ENCODE assay signal across 8 mouse cellular contexts in the genomic region with DNA sequence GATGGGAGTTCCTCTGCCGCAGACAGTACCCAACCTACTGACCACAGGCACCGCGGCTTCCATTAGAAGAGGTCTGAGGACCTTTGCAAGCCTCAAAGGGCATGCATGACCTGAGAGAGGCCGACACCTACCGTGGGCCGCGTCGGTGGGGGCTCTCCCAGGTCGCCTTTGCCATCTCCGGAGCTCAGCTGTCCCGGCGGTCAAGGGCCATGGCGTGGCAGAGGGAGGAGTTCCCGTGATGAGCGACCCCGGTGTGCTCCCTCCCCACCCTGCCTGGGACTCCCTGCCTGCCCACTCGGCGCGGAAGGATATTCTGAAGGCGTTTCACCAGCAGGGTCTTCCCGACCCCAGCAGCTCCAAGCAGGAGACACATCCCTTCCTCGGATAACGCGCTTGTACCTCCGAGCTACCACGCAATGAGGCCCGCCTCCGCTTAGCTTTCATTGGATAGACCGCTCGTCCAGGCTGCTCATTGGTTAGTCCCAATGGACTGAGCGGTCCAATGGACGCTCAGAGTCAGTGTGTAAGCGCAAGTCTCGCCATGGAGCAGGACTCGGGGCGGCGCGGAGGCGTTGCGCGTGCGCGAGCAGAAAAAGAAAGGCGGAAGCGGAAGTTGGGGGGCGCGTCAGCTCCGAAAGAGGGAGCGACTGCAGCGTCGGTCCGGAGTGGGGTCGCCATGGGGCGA. TPM values are rescaled to one million over a fixed set of nuclear protein-coding genes. Genes with fewer than 3 reads are reported as not detected.
DNase-seq lines count a peak whose midpoint lies in the region; ATAC-seq and TF ChIP-seq lines count a peak whose summit lies in the region.

Gene Arl16 (minus strand): TSS at position 557 of the 685 bp plus-strand sequence.

- H3K27me3 ChIP-seq in forebrain, embryonic 10.5 days (ENCODE audit: poor library complexity, severe bottlenecking): no peaks in the 10 kb centered on the region
- H3K27me3 ChIP-seq in heart, embryonic 15.5 days: no peaks in the 10 kb centered on the region
- H3K27me3 ChIP-seq in liver, embryonic 14.5 days (ENCODE audit: control insufficient read depth, insufficient read depth, low read length): no peaks in the 10 kb centered on the region
- H3K27me3 ChIP-seq in neural tube, embryonic 11.5 days (ENCODE audit: control insufficient read depth, insufficient read depth, low read length): no peaks in the 10 kb centered on the region
- H3K27me3 ChIP-seq in stomach, postnatal 0 days (ENCODE audit: control insufficient read depth, insufficient read depth, low read length): no peaks in the 10 kb centered on the region

- peak; percentile 99 for ATAC-seq in heart, embryonic 15.5 days (replicated peaks; ENCODE audit: insufficient number of reproducible peaks, insufficient read depth, low FRiP score, low read depth)
- peak; percentile 100 for ATAC-seq in liver, embryonic 14.5 days (ENCODE audit: insufficient read depth)
- ATAC-seq in neural tube, embryonic 11.5 days (ENCODE audit: insufficient read depth, low FRiP score, low TSS enrichment): peak; percentile 100
- ATAC-seq in stomach, postnatal 0 days (ENCODE audit: low FRiP score, low TSS enrichment): peak; percentile 100

- peak within 1 kb of the TSS; percentile 89 for H3K27ac ChIP-seq in forebrain, embryonic 10.5 days
- H3K27ac ChIP-seq in heart, embryonic 15.5 days: peak within 1 kb of the TSS; percentile 78
- peak within 1 kb of the TSS; percentile 41 for H3K27ac ChIP-seq in liver, embryonic 14.5 days
- H3K27ac ChIP-seq in neural tube, embryonic 11.5 days (ENCODE audit: low read depth, low read length): peak within 1 kb of the TSS; percentile 58; the same call in 1 of the 2 replicates
- peak within 1 kb of the TSS; percentile 65; the same call in 1 of the 2 replicates for H3K27ac ChIP-seq in stomach, postnatal 0 days (replicated peaks)

- no peaks in the 10 kb centered on the region for H3K9me3 ChIP-seq in forebrain, embryonic 10.5 days
- H3K9me3 ChIP-seq in heart, embryonic 15.5 days (replicated peaks): no peaks in the 10 kb centered on the region
- no peaks in the 10 kb centered on the region for H3K9me3 ChIP-seq in liver, embryonic 14.5 days (ENCODE audit: control insufficient read depth, low read length)
- no peaks in the 10 kb centered on the region for H3K9me3 ChIP-seq in neural tube, embryonic 11.5 days (ENCODE audit: control insufficient read depth, low read length)
- H3K9me3 ChIP-seq in stomach, postnatal 0 days (ENCODE audit: control insufficient read depth, low read length): no peaks in the 10 kb centered on the region

- H3K36me3 ChIP-seq in forebrain, embryonic 10.5 days (replicated peaks): peaks cover 69% of the 10 kb centered on the region
- peaks cover 51% of the 10 kb centered on the region for H3K36me3 ChIP-seq in heart, embryonic 15.5 days
- peaks cover 24% of the 10 kb centered on the region for H3K36me3 ChIP-seq in liver, embryonic 14.5 days (replicated peaks; ENCODE audit: control insufficient read depth, insufficient read depth, low read depth)
- H3K36me3 ChIP-seq in neural tube, embryonic 11.5 days (ENCODE audit: control insufficient read depth, insufficient read depth, low read length): peaks cover 19% of the 10 kb centered on the region
- H3K36me3 ChIP-seq in stomach, postnatal 0 days (ENCODE audit: control insufficient read depth, insufficient read depth, low read length): peaks cover 22% of the 10 kb centered on the region

- H3K4me1 ChIP-seq in forebrain, embryonic 10.5 days: peaks cover 27% of the 10 kb centered on the region
- H3K4me1 ChIP-seq in heart, embryonic 15.5 days (replicated peaks): peaks cover 27% of the 10 kb centered on the region
- H3K4me1 ChIP-seq in liver, embryonic 14.5 days (replicated peaks; ENCODE audit: control insufficient read depth in 2 of 2, insufficient read depth in 2 of 2, low read length in 1 of 2): peaks cover 10 to 13% of the 10 kb centered on the region in 2 experiments
- H3K4me1 ChIP-seq in neural tube, embryonic 11.5 days (ENCODE audit: control insufficient read depth, insufficient read depth, low read length): peaks cover 12% of the 10 kb centered on the region
- H3K4me1 ChIP-seq in stomach, postnatal 0 days (replicated peaks; ENCODE audit: control insufficient read depth, insufficient read depth): peaks cover 3% of the 10 kb centered on the region; the same call in 1 of the 2 replicates

- TF ChIP-seq CTCF in liver, embryonic 14.5 days (IDR thresholded peaks at IDR 0.05; ENCODE audit: low read depth): no peak; the same call in 1 of the 2 replicates
- 0 out of 2 replicates have a peak, but pooled peaks have one; percentile 9 for TF ChIP-seq CTCF in stomach, postnatal 0 days (IDR thresholded peaks at IDR 0.05; ENCODE audit: low read depth)

- peak within 1 kb of the TSS; percentile 68 for H3K4me3 ChIP-seq in forebrain, embryonic 10.5 days
- H3K4me3 ChIP-seq in heart, embryonic 15.5 days: peak within 1 kb of the TSS; percentile 92
- peak within 1 kb of the TSS; percentile 88 to 99 for H3K4me3 ChIP-seq in liver, embryonic 14.5 days (ENCODE audit: insufficient read depth in 1 of 2, low read depth in 2 of 2, low read length in 2 of 2)
- peak within 1 kb of the TSS; percentile 93 for H3K4me3 ChIP-seq in neural tube, embryonic 11.5 days (ENCODE audit: low read depth, low read length)
- H3K4me3 ChIP-seq in stomach, postnatal 0 days (ENCODE audit: low read depth, low read length): peak within 1 kb of the TSS; percentile 88

- H3K9ac ChIP-seq in heart, embryonic 15.5 days: peak within 1 kb of the TSS; percentile 91
- H3K9ac ChIP-seq in liver, embryonic 14.5 days (replicated peaks): peak within 1 kb of the TSS; percentile 86
- peak within 1 kb of the TSS; percentile 84 for H3K9ac ChIP-seq in neural tube, embryonic 11.5 days (ENCODE audit: low read length)
- H3K9ac ChIP-seq in stomach, postnatal 0 days (ENCODE audit: low read length): peak within 1 kb of the TSS; percentile 85

- peak within 1 kb of the TSS; percentile 86 for H3K4me2 ChIP-seq in heart, embryonic 15.5 days
- H3K4me2 ChIP-seq in liver, embryonic 14.5 days (ENCODE audit: low read depth): peak within 1 kb of the TSS; percentile 98
- H3K4me2 ChIP-seq in neural tube, embryonic 11.5 days (ENCODE audit: low read depth): peak within 1 kb of the TSS; percentile 93
- H3K4me2 ChIP-seq in stomach, postnatal 0 days (replicated peaks; ENCODE audit: low read depth): peak within 1 kb of the TSS; percentile 87

- under 1% methylated on average over 54 of the region's 54 CpGs for WGBS in forebrain, embryonic 10.5 days
- under 1% methylated on average over 53 of the region's 54 CpGs for WGBS in heart, embryonic 15.5 days
- WGBS in liver, embryonic 14.5 days (ENCODE audit: insufficient replicate concordance): 0% methylated on average over 52 of the region's 54 CpGs
- WGBS in neural tube, embryonic 11.5 days: under 1% methylated on average over 54 of the region's 54 CpGs
- under 1% methylated on average over 52 of the region's 54 CpGs for WGBS in stomach, postnatal 0 days

- TF ChIP-seq EP300 in liver, embryonic 14.5 days (IDR thresholded peaks at IDR 0.05; ENCODE audit: low read depth): no peak
- no peak for TF ChIP-seq EP300 in stomach, postnatal 0 days (optimal IDR thresholded peaks at IDR 0.05)

- DNase-seq in CD8-positive naive resting alpha-beta T cell, adult 2 months (ENCODE audit: low read depth in 2 of 2, low spot score in 2 of 2): peak; percentile 92 to 93
- peak; percentile 97 for DNase-seq in c-Kit-positive CD71-negative TER-119-negative erythroid progenitor cells, embryonic 14.5 days (ENCODE audit: low read depth)
- peak; percentile 99 for DNase-seq in forebrain, embryonic 10.5 days (ENCODE audit: extremely low spot score, low spot score)
- DNase-seq in kidney, postnatal 25 days: peak; percentile 95 to 97
- DNase-seq in liver, embryonic 14.5 days (ENCODE audit: low read depth in 3 of 3, low spot score in 3 of 3): peak; percentile 98 to 99 (median 98)
- peak; percentile 99 for DNase-seq in neural tube, embryonic 11.5 days (ENCODE audit: low spot score)
- peak; percentile 97 for DNase-seq in stomach, postnatal 0 days (ENCODE audit: low spot score)

RNA-seq across cellular contexts. Expression of gene Arl16, which starts in this region (rescaled TPM):
- 60.7 and 62.1 TPM in 2 replicates for polyA plus RNA-seq in forebrain, embryonic 10.5 days (2016; fragmentation: Nextera tagmentation; extraction: Ambion mirVana)
- 26.7 and 37.5 TPM in 2 replicates for polyA plus RNA-seq in heart, embryonic 15.5 days (2015; fragmentation: Nextera tagmentation; extraction: Ambion mirVana)
- polyA plus RNA-seq in liver, embryonic 14.5 days (2012; rRNA removed): 9.9 and 11.2 TPM in 2 replicates
- 11.3 and 13.0 TPM in 2 replicates for polyA plus RNA-seq in liver, embryonic 14.5 days (2014; fragmentation: Nextera tagmentation; extraction: Ambion mirVana)
- polyA plus RNA-seq in neural tube, embryonic 11.5 days (2014; fragmentation: Nextera tagmentation; extraction: Ambion mirVana): 61.2 and 65.7 TPM in 2 replicates
- polyA plus RNA-seq in stomach, postnatal 0 days (2015; fragmentation: Nextera tagmentation; extraction: Ambion mirVana): 24.4 and 30.6 TPM in 2 replicates

Comparison
In these comparisons a context has a peak if more than half of its experiments do, and no peak if none do; other contexts are left out.
1. Peak in every context shown above with its lines: DNase-seq, ATAC-seq, H3K4me3 ChIP-seq and H3K27ac ChIP-seq.